Mouse (Mus musculus) adrenal gland, postnatal 36 days (tissue): ENCODE measurements around the gene Adamts13. TPM values are rescaled to one million over a fixed set of nuclear protein-coding genes. Genes with fewer than 3 reads are reported as not detected.

Source experiments
- DNase-seq, 2 experiments: peaks; one replicate each; pipeline ENCODE4 v3.0.0; 2021; ENCODE audit warnings: mixed read lengths in 1 of 2
- total RNA-seq, 2 experiments: library from RNA; stranded (reverse); gene quantifications; 2 replicates each; pipeline ENCODE4 v1.2.3; 2021

Adamts13 gene
- total RNA-seq, 2 experiments from 2014 or later, result not detected

- no peak for DNase-seq
These were observed 6.0 kb upstream of the Adamts13 start for GRCm38 (mm10) chr2:26967262-26967661.

- no peak for DNase-seq
These were observed 744 bp downstream of the Adamts13 start for GRCm38 (mm10) chr2:26973960-26974359.

GRCm38 (mm10) chr2:26980361-26980760 is 7.1 kb downstream of the Adamts13 start:
- no peak for DNase-seq

- no peak for DNase-seq
These were observed 11.0 kb downstream of the Adamts13 start for GRCm38 (mm10) chr2:26984179-26984578.

GRCm38 (mm10) chr2:26984640-26985039 is 11.4 kb downstream of the Adamts13 start:
- DNase-seq, result no peak

GRCm38 (mm10) chr2:26993936-26994335 is 20.7 kb downstream of the Adamts13 start:
- no peak for DNase-seq

GRCm38 (mm10) chr2:26997498-26997897 is 24.3 kb downstream of the Adamts13 start:
- DNase-seq, result no peak

- no peak for DNase-seq
These were observed 24.8 kb downstream of the Adamts13 start for GRCm38 (mm10) chr2:26997993-26998392.

- DNase-seq, result no peak
These were observed 33.0 kb downstream of the Adamts13 start for GRCm38 (mm10) chr2:27006255-27006654.

- no peak for DNase-seq
These were observed 34.5 kb downstream of the Adamts13 start for GRCm38 (mm10) chr2:27007701-27008100.

GRCm38 (mm10) chr2:27009714-27010244 is 36.6 kb downstream of the Adamts13 start, which contains the start of gene Cacfd1:
Cacfd1 (plus strand) TSS chr2:27009926.
- peak; percentile 91 to 92 for DNase-seq

GRCm38 (mm10) chr2:27017802-27018201 is 44.6 kb downstream of the Adamts13 start:
- DNase-seq, result peak; percentile 71 to 81

- no peak for DNase-seq
These were observed 46.3 kb downstream of the Adamts13 start for GRCm38 (mm10) chr2:27019530-27019929.

GRCm38 (mm10) chr2:27021103-27021502 is 47.9 kb downstream of the Adamts13 start:
- DNase-seq, result no peak

- DNase-seq, result no peak
These were observed 49.4 kb downstream of the Adamts13 start for GRCm38 (mm10) chr2:27022612-27023011.

GRCm38 (mm10) chr2:27024136-27024535 is 50.9 kb downstream of the Adamts13 start:
- DNase-seq, result no peak

- DNase-seq, result no peak
These were observed 52.3 kb downstream of the Adamts13 start for GRCm38 (mm10) chr2:27025545-27025944.

GRCm38 (mm10) chr2:27026332-27026731 is 53.1 kb downstream of the Adamts13 start:
- no peak for DNase-seq

- no peak for DNase-seq
These were observed 53.8 kb downstream of the Adamts13 start for GRCm38 (mm10) chr2:27026857-27027617.

GRCm38 (mm10) chr2:27027618-27028436 is 54.6 kb downstream of the Adamts13 start, which contains the start of gene Slc2a6:
Slc2a6 (minus strand) TSS chr2:27027998.
- peak; percentile 93 to 94 for DNase-seq

GRCm38 (mm10) chr2:27028437-27029015 is 55.3 kb downstream of the Adamts13 start:
- DNase-seq, result no peak

GRCm38 (mm10) chr2:27032361-27032760 is 59.1 kb downstream of the Adamts13 start:
- no peak for DNase-seq
